Mouse (Mus musculus) hindbrain, embryonic 16.5 days (tissue): ENCODE measurements around the gene Cacna2d2. TPM values are rescaled to one million over a fixed set of nuclear protein-coding genes. Genes with fewer than 3 reads are reported as not detected.

Source experiments
- ATAC-seq: fragments of 200-750 bp; cut with Nextera tagmentation; 2 replicates; pipeline ENCODE4 v1.8.0; 2017; ENCODE audit warnings: moderate TSS enrichment, moderate library complexity
- H3K27ac ChIP-seq: fragments of 300-500 bp; sonication (generic); 2 replicates; pipeline ENCODE4 v1.5.1; 2014; ENCODE audit warnings: low read depth, mild to moderate bottlenecking, control low read depth, low read length, moderate library complexity
- H3K27me3 ChIP-seq: fragments of 300-500 bp; sonication (generic); replicated peaks from 2 replicates; pipeline ENCODE4 v1.6.1; 2014; ENCODE audit warnings: low read length; ENCODE audit not compliant: control insufficient read depth, insufficient read depth
- H3K36me3 ChIP-seq: fragments of 300-500 bp; sonication (generic); 2 replicates; pipeline ENCODE4 v1.6.1; 2014; ENCODE audit warnings: mild to moderate bottlenecking, low read length, moderate library complexity, mixed read lengths; ENCODE audit not compliant: control insufficient read depth, insufficient read depth
- H3K4me1 ChIP-seq: fragments of 300-500 bp; sonication (generic); 2 replicates; pipeline ENCODE4 v1.6.1; 2014; ENCODE audit warnings: low read depth, low read length; ENCODE audit not compliant: control insufficient read depth, insufficient read depth
- H3K4me2 ChIP-seq: fragments of 300-500 bp; sonication (generic); 2 replicates; pipeline ENCODE4 v1.6.1; 2014; ENCODE audit warnings: mild to moderate bottlenecking, low read length, control low read depth, moderate library complexity
- H3K4me3 ChIP-seq: fragments of 300-500 bp; sonication (generic); 2 replicates; pipeline ENCODE4 v1.5.1; 2014; ENCODE audit warnings: mild to moderate bottlenecking, low read length, control low read depth, moderate library complexity
- H3K9ac ChIP-seq: fragments of 300-500 bp; sonication (generic); 2 replicates; pipeline ENCODE4 v1.6.1; 2014; ENCODE audit warnings: low read depth, mild to moderate bottlenecking, control low read depth, low read length, moderate library complexity
- H3K9me3 ChIP-seq: fragments of 300-500 bp; sonication (generic); 2 replicates; pipeline ENCODE4 v1.6.1; 2014; ENCODE audit warnings: mild to moderate bottlenecking, low read length, moderate library complexity; ENCODE audit not compliant: control insufficient read depth
- WGBS: fragments of 180-500 bp; shearing (Covaris S2); extraction: QIAGEN DNeasy Blood & Tissue Kit; methylation state at CpG from one replicate; pipeline ENCODE4 v1.1.7; 2014; 5-methylcytosine and 5-hydroxymethylcytosine counted together
- polyA plus RNA-seq: library from polyadenylated mRNA; unstranded; fragments of >200 nt; fragmentation: Nextera tagmentation; extraction: Ambion mirVana; gene quantifications from 2 replicates; pipeline ENCODE4 v1.2.1, GENCODE M21; 2015

Cacna2d2 gene
- 8.1 and 9.0 TPM in 2 replicates for polyA plus RNA-seq

GRCm38 (mm10) chr9:107399491-107399971 is at the start of gene Cacna2d2:
Gene Cacna2d2, plus strand, starts transcription at chr9:107399612.
- ATAC-seq, result peak; percentile 65
- Histone ChIP-seq H3K4me3 (peak within 1 kb of the TSS; percentile 83), H3K9me3 (no peaks in the 10 kb centered on the region), H3K27me3 (peaks cover 5% of the 10 kb centered on the region), H3K36me3 (no peaks in the 10 kb centered on the region), H3K27ac (peak within 1 kb of the TSS; percentile 62), H3K4me1 (peaks cover 22% of the 10 kb centered on the region), H3K9ac (peak within 1 kb of the TSS; percentile 88), H3K4me2 (peak within 1 kb of the TSS; percentile 86)
- WGBS, result under 1% methylated on average over 42 of the region's 54 CpGs

- 75% methylated on average over 1 of the region's 1 CpGs for WGBS
- H3K4me2 ChIP-seq, result no peak overlapping the region
Observed at GRCm38 (mm10) chr9:107354826-107355225, 44.6 kb upstream of the Cacna2d2 start.

DNA sequence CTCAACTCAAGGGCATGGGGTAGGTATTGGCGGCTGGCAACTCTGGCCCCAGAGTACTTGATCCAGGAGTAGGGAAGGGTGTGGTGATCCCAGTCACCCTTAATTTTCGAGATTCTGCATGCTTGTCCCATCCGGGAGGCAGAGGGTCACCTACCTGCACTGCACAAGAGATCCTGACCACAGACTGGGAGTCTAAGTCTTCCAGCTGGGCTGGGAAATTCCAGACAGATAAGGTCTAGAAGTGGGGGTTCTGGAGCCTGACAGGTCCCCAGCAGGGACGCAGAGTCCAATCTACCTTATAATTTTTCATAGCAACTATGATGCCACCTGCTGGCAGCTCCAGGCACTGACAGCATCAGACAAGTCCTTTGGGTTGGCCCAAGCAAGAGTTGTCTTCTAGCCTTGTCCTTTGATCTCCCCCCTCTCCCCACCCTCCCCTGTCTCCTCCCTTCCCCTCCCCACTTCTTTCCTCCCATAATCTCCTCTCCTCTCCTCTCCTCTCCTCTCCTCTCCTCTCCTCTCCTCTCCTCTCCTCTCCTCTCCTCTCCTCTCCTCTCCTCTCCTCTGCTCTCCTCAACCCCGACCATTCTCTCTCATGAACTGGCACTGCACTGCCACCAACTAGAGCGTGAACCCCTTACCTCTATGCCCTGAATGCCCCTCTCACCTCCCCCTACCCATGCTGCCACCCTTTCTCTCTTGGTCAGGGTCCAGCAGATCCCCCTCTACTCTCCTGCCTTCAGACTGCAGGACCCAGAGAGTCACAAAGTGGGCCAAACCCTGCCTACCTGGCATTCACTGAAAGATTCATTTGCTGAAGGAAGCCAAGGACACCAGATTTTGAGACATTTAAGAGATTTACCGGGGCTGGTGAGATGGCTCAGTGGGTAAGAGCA is 43.3 kb upstream of the Cacna2d2 start:
- ATAC-seq, result no peak
- no peaks in the 10 kb centered on the region; the same call in 1 of the 2 replicates for H3K27me3 ChIP-seq
- H3K9me3 ChIP-seq, result no peaks in the 10 kb centered on the region
- no peak overlapping the region for H3K27ac ChIP-seq
- WGBS, result 57% methylated on average over 7 of the region's 7 CpGs
- H3K4me1 ChIP-seq, result peaks cover 5% of the 10 kb centered on the region
- H3K36me3 ChIP-seq, result no peaks in the 10 kb centered on the region
- no peak overlapping the region for H3K4me3 ChIP-seq
- H3K9ac ChIP-seq, result no peak overlapping the region
- no peak overlapping the region for H3K4me2 ChIP-seq

More at GRCm38 (mm10) chr9:107354826-107355225, 44.6 kb upstream of the Cacna2d2 start:
- no peak for ATAC-seq
- Histone ChIP-seq H3K9ac (no peak overlapping the region; the same call in 1 of the 2 replicates), H3K27me3 (no peaks in the 10 kb centered on the region; the same call in 1 of the 2 replicates), H3K27ac (no peak overlapping the region), H3K4me1 (no peaks in the 10 kb centered on the region), H3K36me3 (no peaks in the 10 kb centered on the region), H3K4me3 (no peak overlapping the region), H3K9me3 (no peaks in the 10 kb centered on the region)

DNA sequence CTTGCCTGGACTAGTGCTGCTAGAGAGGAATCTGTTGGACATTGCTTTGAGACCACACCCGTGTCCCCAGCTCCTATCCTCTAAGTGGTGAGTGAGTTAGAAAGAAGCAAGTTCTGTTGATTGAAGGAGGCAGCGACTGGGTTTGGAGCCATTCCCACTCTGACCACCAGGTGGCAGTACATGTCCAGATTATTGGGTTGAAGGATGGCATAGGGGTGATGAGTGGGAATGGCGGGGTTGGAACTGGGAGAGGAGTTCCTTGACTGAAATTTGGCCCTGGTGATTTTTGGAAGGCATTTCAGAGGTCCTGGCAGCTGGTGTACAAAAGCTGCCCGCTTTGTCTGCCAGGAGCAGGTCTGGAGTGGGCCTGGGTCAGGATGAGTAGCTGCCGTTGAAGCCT is 41.8 kb upstream of the Cacna2d2 start:
- H3K4me2 ChIP-seq, result no peak overlapping the region
- no peak overlapping the region for H3K27ac ChIP-seq
- H3K9me3 ChIP-seq, result no peaks in the 10 kb centered on the region
- H3K36me3 ChIP-seq, result no peaks in the 10 kb centered on the region
- H3K4me3 ChIP-seq, result no peak overlapping the region
- peak; percentile 43; the same call in 1 of the 2 replicates for ATAC-seq
- peaks cover 9% of the 10 kb centered on the region for H3K4me1 ChIP-seq
- no peak overlapping the region for H3K9ac ChIP-seq
- 9% methylated on average over 5 of the region's 5 CpGs for WGBS
- no peaks in the 10 kb centered on the region; the same call in 1 of the 2 replicates for H3K27me3 ChIP-seq

DNA sequence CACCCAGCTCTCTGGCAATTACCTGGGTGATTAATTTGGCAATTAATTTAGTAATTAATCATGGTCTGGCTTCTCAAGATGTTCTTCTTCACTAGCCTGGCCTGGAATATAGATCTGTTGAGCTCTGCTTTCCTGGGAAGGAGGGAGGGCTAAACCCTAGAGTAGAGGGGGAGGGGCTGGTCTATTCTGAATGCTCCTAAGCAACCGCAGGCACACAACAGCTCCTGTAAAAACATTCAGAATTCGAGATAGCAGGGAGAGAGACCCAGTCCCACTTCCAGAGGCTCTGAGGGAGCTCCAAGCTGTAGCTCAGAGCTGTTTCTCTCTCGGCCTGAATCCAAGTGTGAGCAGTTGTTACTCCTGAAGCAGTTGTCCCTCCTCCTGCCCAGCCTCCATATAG is 38.4 kb upstream of the Cacna2d2 start:
- Histone ChIP-seq H3K9ac (no peak overlapping the region), H3K27ac (no peak overlapping the region), H3K9me3 (no peaks in the 10 kb centered on the region), H3K27me3 (no peaks in the 10 kb centered on the region), H3K4me3 (no peak overlapping the region), H3K36me3 (no peaks in the 10 kb centered on the region), H3K4me2 (no peak overlapping the region), H3K4me1 (peaks cover 9% of the 10 kb centered on the region)
- WGBS, result 15% methylated on average over 3 of the region's 3 CpGs
- ATAC-seq, result peak; percentile 44; the same call in 1 of the 2 replicates

DNA sequence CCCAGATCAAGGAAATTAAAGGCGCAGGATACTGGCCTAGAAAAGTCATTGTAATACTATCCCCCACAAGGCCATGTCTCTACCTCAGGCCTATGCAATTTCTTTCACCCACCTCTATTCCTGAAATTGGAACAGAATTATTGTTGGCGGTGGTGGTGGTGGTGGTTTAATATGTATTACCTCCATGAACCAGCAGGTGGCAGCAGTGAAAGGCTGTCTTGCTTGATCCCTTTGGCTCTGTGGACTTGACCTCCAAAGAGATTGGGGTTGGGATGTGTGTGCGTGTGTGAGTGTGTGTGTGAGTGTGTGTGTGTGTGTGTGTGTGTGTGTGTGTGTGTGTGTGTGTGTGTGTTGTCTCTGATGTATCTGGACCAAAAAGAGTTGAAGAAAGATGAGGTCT is 32.8 kb upstream of the Cacna2d2 start:
- 5% methylated on average over 3 of the region's 3 CpGs for WGBS
- Histone ChIP-seq H3K4me3 (no peak overlapping the region), H3K27me3 (no peaks in the 10 kb centered on the region), H3K36me3 (no peaks in the 10 kb centered on the region), H3K9me3 (no peaks in the 10 kb centered on the region), H3K4me2 (no peak overlapping the region), H3K27ac (no peak overlapping the region), H3K9ac (no peak overlapping the region), H3K4me1 (no peaks in the 10 kb centered on the region; the same call in 1 of the 2 replicates)
- ATAC-seq, result no peak

GRCm38 (mm10) chr9:107368302-107368701 is 31.1 kb upstream of the Cacna2d2 start:
- Histone ChIP-seq H3K27ac (no peak overlapping the region), H3K36me3 (no peaks in the 10 kb centered on the region), H3K4me3 (no peak overlapping the region), H3K4me2 (no peak overlapping the region), H3K9ac (no peak overlapping the region), H3K4me1 (no peaks in the 10 kb centered on the region; the same call in 1 of the 2 replicates), H3K27me3 (no peaks in the 10 kb centered on the region), H3K9me3 (no peaks in the 10 kb centered on the region)
- WGBS, result 86% methylated on average over 1 of the region's 1 CpGs
- no peak for ATAC-seq

DNA sequence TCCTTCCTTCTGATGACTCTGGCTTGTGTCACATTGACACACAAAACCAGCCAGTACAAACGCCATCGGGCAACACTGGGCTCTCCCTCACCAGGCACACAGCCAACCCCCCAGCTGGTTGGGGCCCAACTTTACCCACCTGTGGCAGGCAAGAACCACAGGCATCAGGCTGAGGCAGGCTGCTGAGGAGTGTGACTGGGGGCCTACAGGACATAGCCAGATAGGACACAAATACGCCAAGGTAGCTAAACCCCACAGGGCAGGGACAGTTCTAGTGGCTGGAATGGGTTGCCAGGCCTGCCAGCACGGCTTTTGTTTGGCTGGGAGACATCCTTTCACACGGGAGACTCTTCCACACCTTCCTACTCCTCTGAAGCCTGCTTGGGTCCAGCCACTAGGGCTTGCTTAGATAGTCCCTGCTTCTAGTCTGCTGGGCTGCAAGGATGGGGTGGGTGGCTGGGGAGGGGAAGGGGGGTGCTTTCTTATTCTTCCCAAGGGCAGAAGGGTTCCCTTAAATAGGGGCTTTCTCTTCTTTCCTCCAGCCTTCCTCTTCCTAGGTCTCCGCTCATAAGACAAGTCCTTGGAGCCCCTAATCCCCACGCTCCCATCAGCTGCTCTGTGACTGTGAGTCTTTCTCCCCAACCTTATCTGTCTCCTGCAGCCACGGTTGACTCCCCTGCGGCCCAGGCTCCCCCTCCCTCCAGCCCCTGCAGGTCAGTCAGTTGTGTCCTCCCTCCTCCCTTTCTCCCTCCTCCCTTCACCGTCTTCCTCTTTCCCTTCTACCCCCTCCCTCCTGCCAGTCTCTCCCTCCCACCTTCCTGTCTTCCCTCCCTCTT is 29.9 kb upstream of the Cacna2d2 start:
- Histone ChIP-seq H3K4me3 (no peak overlapping the region), H3K4me2 (no peak overlapping the region), H3K9ac (no peak overlapping the region; the same call in 1 of the 2 replicates), H3K27me3 (no peaks in the 10 kb centered on the region), H3K4me1 (no peaks in the 10 kb centered on the region; the same call in 1 of the 2 replicates), H3K9me3 (no peaks in the 10 kb centered on the region), H3K36me3 (no peaks in the 10 kb centered on the region), H3K27ac (no peak overlapping the region; the same call in 1 of the 2 replicates)
- 41% methylated on average over 10 of the region's 10 CpGs for WGBS
- ATAC-seq, result no peak
